Mouse (Mus musculus): ENCODE measurements around the gene Igsf9b. TPM values are rescaled to one million over a fixed set of nuclear protein-coding genes. Genes with fewer than 3 reads are reported as not detected.

The Igsf9b gene
- polyA plus RNA-seq, 1 experiment, result 2.6 TPM

DNA sequence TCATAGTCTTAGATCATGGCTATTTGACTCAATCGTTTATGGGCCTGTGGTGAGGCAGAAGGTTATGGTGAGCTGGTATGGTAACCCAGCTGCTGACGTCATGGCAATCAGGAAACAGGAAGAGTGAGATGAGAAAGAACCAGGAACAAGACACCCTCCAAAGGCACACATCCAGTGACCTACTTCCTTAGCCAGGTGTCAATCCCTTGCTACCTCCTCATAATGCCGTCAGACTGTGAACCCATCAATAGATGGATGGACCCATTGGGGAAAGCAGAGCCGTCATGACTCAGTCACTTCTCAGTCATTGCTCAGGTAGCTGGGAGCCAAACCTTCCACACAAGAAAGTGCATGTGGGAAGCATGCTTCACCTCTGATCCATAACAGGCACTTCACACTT, 30.5 kb upstream of the Igsf9b start:
- Histone ChIP-seq H3K36me3 (ENCODE audit: control insufficient read depth, insufficient read depth, low read length) (no peaks in the 10 kb centered on the region), H3K27ac (ENCODE audit: insufficient read depth, low read depth, low read length) (no peak overlapping the region), H3K4me3 (ENCODE audit: low read depth, low read length) (no peak overlapping the region), H3K27me3 (ENCODE audit: control insufficient read depth, insufficient read depth, low read length) (no peaks in the 10 kb centered on the region), H3K4me1 (ENCODE audit: control insufficient read depth, insufficient read depth, insufficient read length, low read length) (no peaks in the 10 kb centered on the region)
- TF ChIP-seq CTCF (IDR thresholded peaks at IDR 0.05; ENCODE audit: extremely low read depth, insufficient read length, insufficient replicate concordance, low read depth, low read length) (no peak), POLR2A (IDR thresholded peaks at IDR 0.05; ENCODE audit: low read depth, low read length) (no peak)
- 78% methylated on average over 4 of the region's 4 CpGs for WGBS

DNA sequence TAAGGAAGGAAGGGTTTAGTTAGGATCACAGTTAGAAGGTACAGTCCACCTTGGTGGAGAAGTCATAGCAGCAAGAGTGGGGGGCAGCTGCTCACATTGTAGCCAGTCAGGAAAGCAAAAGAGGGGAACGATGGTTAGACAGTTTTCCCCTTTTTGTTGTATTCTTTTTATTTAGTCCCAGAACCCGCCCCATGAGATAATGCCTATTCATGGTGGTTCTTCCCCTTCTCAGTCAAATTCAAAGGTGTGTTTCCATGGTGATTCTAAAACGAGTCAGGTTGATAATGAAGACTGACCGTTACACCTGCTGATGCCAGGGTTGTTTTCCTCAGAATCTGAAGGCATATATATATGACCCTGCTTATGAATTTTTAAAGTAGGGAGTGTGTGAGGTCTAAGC, 29.7 kb upstream of the Igsf9b start:
- Histone ChIP-seq H3K4me3 (ENCODE audit: low read depth, low read length) (no peak overlapping the region), H3K4me1 (ENCODE audit: control insufficient read depth, insufficient read depth, insufficient read length, low read length) (no peaks in the 10 kb centered on the region), H3K27ac (ENCODE audit: insufficient read depth, low read depth, low read length) (no peak overlapping the region), H3K27me3 (ENCODE audit: control insufficient read depth, insufficient read depth, low read length) (no peaks in the 10 kb centered on the region), H3K36me3 (ENCODE audit: control insufficient read depth, insufficient read depth, low read length) (no peaks in the 10 kb centered on the region)
- TF ChIP-seq CTCF (IDR thresholded peaks at IDR 0.05; ENCODE audit: extremely low read depth, insufficient read length, insufficient replicate concordance, low read depth, low read length), result no peak
- no peak for TF ChIP-seq POLR2A (IDR thresholded peaks at IDR 0.05; ENCODE audit: low read depth, low read length)
- 73% methylated on average over 4 of the region's 4 CpGs for WGBS

DNA sequence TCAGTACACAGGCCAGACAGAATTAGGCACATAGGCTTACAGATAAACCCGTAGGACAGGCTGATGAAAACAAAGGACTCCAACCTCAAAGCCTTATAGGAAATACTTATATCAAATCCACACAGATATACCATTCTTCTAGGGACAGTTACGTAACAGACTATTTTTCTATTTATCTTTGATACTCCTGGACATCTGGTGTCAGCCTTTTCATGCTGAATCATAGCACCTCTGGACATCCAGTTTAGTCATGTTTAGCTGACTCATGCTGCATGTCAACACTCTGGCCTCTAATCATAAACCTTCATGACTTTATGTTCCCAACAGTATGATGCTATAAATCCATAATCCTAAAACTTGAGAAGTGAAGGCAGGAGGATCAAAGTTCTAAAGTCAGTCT, 29.1 kb upstream of the Igsf9b start:
- Histone ChIP-seq H3K4me3 (ENCODE audit: low read depth, low read length) (no peak overlapping the region), H3K27ac (ENCODE audit: insufficient read depth, low read depth, low read length) (no peak overlapping the region), H3K27me3 (ENCODE audit: control insufficient read depth, insufficient read depth, low read length) (no peaks in the 10 kb centered on the region), H3K4me1 (ENCODE audit: control insufficient read depth, insufficient read depth, insufficient read length, low read length) (no peaks in the 10 kb centered on the region), H3K36me3 (ENCODE audit: control insufficient read depth, insufficient read depth, low read length) (no peaks in the 10 kb centered on the region)
- TF ChIP-seq CTCF (IDR thresholded peaks at IDR 0.05; ENCODE audit: extremely low read depth, insufficient read length, insufficient replicate concordance, low read depth, low read length) (no peak), POLR2A (IDR thresholded peaks at IDR 0.05; ENCODE audit: low read depth, low read length) (no peak)
- 72% methylated on average over 2 of the region's 2 CpGs for WGBS

DNA sequence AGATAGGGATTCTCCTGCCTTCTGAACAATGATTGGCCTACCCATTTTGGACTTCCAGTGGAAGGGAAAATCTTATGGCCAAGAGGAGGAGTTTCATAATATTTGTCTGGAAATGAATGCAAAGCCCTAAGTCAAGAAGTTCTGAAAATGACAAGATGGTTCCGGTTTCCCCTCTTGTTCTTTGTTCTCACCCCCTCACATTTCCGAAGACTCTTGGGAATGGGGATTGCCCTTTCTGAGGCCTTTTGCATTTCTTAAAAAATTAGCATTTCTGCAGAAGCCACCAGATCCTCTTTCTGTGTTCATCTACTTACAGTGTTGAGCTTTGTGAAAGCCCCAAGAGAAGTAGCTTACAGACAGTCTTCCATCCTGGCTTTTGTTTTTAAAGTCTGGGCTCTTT, 27.1 kb upstream of the Igsf9b start:
- Histone ChIP-seq H3K27ac (ENCODE audit: insufficient read depth, low read depth, low read length) (no peak overlapping the region), H3K4me3 (ENCODE audit: low read depth, low read length) (no peak overlapping the region), H3K27me3 (ENCODE audit: control insufficient read depth, insufficient read depth, low read length) (no peaks in the 10 kb centered on the region), H3K4me1 (ENCODE audit: control insufficient read depth, insufficient read depth, insufficient read length, low read length) (no peaks in the 10 kb centered on the region), H3K36me3 (ENCODE audit: control insufficient read depth, insufficient read depth, low read length) (no peaks in the 10 kb centered on the region)
- WGBS, result 83% methylated on average over 2 of the region's 2 CpGs
- no peak for TF ChIP-seq CTCF (IDR thresholded peaks at IDR 0.05; ENCODE audit: extremely low read depth, insufficient read length, insufficient replicate concordance, low read depth, low read length)
- no peak for TF ChIP-seq POLR2A (IDR thresholded peaks at IDR 0.05; ENCODE audit: low read depth, low read length)

DNA sequence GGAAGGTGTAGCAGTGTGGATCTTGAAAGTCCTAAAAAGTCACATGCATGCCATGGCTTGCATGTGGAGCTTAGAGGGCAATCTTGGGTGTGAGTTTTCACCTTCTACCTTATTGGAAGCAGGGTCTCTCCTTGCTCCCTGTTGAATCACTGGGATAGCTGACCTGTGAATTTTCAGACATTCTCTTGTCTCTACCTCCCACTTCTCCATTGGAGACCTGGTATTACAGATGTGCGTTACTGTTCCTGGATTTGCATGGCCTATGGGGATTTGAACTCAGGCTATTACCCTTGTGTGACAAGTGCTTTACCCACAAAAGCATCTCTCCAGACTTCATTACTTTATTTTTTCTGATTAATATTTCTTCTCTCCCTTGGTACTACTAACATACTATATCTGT, 26.1 kb upstream of the Igsf9b start:
- WGBS, result 98% methylated on average over 1 of the region's 1 CpGs
- no peaks in the 10 kb centered on the region for H3K36me3 ChIP-seq (ENCODE audit: control insufficient read depth, insufficient read depth, low read length)
- TF ChIP-seq POLR2A (IDR thresholded peaks at IDR 0.05; ENCODE audit: low read depth, low read length) (no peak), CTCF (IDR thresholded peaks at IDR 0.05; ENCODE audit: extremely low read depth, insufficient read length, insufficient replicate concordance, low read depth, low read length) (no peak)
- no peaks in the 10 kb centered on the region for H3K4me1 ChIP-seq (ENCODE audit: control insufficient read depth, insufficient read depth, insufficient read length, low read length)
- H3K27me3 ChIP-seq (ENCODE audit: control insufficient read depth, insufficient read depth, low read length), result no peaks in the 10 kb centered on the region
- H3K27ac ChIP-seq (ENCODE audit: insufficient read depth, low read depth, low read length), result no peak overlapping the region
- H3K4me3 ChIP-seq (ENCODE audit: low read depth, low read length), result no peak overlapping the region

DNA sequence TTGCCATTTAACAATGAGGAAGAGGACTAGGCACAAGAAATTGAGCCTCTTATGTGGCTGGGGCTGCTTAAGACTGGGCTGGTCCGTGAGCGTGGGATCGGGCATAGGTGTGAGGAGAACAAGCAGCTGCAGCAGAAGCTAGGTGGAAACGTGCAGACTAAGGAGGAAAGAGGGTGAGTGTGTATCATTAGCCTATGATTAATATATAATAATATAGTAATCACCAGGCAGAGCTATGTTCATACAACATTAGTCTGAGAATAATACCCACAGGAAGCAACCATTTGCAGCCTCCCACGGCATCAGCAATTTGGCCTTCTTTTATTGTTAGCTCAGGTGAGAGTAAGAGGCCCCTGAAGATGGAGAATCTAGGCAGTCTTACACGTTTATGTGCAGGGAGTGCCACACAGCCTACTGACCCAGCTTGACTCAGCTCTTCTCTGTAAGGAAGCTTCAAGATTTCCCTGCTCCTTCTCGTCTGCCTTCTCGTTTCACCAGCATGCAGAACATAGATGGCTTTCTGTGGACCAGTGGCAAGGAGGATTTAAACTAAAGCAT, 22.6 kb upstream of the Igsf9b start:
- WGBS, result 70% methylated on average over 8 of the region's 8 CpGs
- no peak for TF ChIP-seq CTCF (IDR thresholded peaks at IDR 0.05; ENCODE audit: extremely low read depth, insufficient read length, insufficient replicate concordance, low read depth, low read length)
- TF ChIP-seq POLR2A (IDR thresholded peaks at IDR 0.05; ENCODE audit: low read depth, low read length), result no peak
- no peaks in the 10 kb centered on the region for H3K4me1 ChIP-seq (ENCODE audit: control insufficient read depth, insufficient read depth, insufficient read length, low read length)
- H3K27me3 ChIP-seq (ENCODE audit: control insufficient read depth, insufficient read depth, low read length), result no peaks in the 10 kb centered on the region
- no peaks in the 10 kb centered on the region for H3K36me3 ChIP-seq (ENCODE audit: control insufficient read depth, insufficient read depth, low read length)
- no peak overlapping the region for H3K4me3 ChIP-seq (ENCODE audit: low read depth, low read length)
- H3K27ac ChIP-seq (ENCODE audit: insufficient read depth, low read depth, low read length), result no peak overlapping the region

DNA sequence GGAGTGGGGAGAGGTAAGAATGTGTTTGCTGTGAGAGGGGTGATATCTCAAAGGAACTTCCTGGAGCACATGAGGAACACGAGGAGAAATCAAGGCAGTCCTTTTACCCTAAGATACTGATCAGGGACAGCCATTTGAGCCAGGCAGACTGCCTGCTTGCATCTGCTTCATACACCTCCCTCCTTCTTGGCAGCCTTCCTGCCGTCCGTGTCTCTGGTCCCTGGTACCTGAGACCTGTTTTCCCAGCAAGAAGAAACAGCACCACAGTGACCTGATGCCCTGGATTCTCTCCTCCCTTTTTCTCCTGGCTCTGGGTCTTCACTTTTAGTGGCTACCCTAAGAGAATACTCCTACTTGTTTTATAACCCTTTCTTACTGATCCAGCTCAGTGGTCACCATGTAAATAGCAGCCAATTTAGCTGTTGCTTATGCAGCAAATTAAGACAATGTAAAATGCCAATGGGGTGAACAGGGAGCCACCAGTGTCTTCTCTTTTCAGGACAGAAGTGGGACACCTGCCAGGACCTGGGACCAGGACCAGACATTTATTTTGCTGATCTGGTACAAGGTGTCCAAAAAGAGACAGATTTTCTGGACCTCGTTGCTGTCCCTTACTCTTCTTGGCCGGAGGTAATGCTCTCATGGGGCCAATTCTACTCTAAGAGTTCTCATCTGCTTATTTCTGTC, 21.5 kb upstream of the Igsf9b start:
- H3K4me1 ChIP-seq (ENCODE audit: control insufficient read depth, insufficient read depth, insufficient read length, low read length), result no peaks in the 10 kb centered on the region
- no peak overlapping the region for H3K27ac ChIP-seq (ENCODE audit: insufficient read depth, low read depth, low read length)
- no peaks in the 10 kb centered on the region for H3K36me3 ChIP-seq (ENCODE audit: control insufficient read depth, insufficient read depth, low read length)
- TF ChIP-seq POLR2A (IDR thresholded peaks at IDR 0.05; ENCODE audit: low read depth, low read length), result no peak
- TF ChIP-seq CTCF (IDR thresholded peaks at IDR 0.05; ENCODE audit: extremely low read depth, insufficient read length, insufficient replicate concordance, low read depth, low read length), result no peak
- WGBS, result 57% methylated on average over 5 of the region's 5 CpGs
- H3K27me3 ChIP-seq (ENCODE audit: control insufficient read depth, insufficient read depth, low read length), result no peaks in the 10 kb centered on the region
- no peak overlapping the region for H3K4me3 ChIP-seq (ENCODE audit: low read depth, low read length)
